Mouse (Mus musculus) fat pad, adult 2 months (tissue): ENCODE measurements around the gene Zdhhc16.

Source experiments
- DNase-seq: peaks from one replicate; pipeline ENCODE4 v3.0.0-alpha.2; 2011; ENCODE audit warnings: low read depth, low spot score; ENCODE audit errors: extremely low read depth

Gene Zdhhc16

DNA sequence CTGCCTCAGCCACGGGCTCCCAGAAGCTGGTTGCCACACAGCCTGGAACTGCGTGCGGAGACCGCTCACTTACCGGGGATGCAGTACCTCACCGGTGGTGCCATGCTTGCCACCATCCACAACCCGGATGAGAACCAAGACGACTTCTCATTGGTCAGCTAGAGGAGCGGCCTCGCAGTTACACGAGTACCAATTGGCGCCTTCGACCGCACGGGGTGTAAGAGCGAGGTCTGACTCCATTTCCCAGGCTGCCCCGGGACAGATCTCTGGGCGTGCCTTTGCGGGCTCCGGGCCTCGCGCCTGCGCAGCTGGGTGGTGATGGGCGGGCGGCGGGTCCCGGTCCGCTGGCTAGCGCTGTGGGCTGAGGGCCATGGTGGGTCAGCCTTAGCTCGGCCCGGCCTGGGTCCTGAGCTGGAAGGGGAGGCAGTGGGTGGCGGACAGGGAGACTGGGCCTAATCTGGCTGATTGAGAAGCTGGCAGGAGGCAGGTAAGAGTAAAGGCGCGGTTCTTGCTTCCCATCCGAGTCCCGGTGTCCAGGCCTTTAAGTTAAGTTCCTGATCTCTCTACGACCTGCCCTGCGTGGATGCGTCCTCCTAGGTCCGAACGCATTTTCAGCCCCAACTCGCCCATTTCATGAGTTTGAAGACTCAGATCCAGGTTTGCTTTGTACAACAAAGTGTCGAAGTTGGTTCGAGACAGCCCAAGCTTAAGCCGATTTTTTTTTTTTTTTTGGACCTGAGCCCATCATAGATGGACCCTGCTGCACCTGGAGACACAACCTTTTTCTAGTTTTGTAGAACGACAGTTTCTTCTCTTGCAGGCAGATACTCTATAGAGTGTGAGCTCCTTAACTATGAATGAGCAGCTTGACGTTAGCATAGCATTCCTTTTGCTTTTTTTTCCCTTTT, at the start of gene Zdhhc16, which contains the start of gene Exosc1:
Gene Zdhhc16, plus strand, starts transcription at position 302 of the 908 bp plus-strand sequence.
Gene Exosc1, minus strand, starts transcription at position 245 of the 908 bp plus-strand sequence.
- peak; percentile 74 for DNase-seq

DNA sequence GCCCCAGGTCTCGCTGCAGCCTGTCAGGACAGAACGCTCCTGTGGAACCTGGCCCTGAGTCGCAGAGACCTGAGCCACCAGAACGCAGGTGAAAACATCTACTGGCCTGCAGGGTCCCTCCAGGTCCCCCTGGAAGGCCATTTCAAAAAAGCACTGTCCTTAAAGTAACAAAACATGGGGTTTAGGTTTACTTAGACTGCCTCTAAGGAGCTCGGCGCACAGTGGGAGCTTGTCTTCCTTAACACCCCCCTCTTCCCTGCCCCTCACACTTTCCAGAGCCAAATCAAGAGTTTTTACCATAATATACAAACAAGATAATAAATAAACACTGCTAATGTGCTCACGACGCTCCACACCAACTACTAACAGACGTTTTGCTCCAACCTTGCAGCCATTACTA, 49.4 kb upstream of the Zdhhc16 start:
- DNase-seq = no peak

DNA sequence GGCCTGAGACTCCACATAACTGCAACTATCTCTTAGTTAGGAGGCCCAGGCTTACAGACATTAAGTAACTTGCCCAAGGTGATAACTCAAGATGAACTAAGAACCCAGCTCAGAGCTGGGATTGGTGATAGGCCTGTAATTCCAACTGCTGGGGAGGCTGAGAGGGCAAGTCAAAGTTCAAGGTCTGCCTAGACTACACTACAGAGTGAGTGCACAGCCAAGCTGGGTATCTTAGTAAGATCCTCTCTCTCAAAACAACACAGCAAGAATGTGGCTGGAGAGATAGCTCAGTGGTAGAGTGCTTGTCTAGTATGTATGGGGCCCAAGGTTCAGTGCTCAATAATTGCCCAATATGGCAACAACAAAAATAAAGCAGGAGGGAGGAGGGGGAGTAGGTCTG, 45.1 kb upstream of the Zdhhc16 start:
- no peak for DNase-seq

DNA sequence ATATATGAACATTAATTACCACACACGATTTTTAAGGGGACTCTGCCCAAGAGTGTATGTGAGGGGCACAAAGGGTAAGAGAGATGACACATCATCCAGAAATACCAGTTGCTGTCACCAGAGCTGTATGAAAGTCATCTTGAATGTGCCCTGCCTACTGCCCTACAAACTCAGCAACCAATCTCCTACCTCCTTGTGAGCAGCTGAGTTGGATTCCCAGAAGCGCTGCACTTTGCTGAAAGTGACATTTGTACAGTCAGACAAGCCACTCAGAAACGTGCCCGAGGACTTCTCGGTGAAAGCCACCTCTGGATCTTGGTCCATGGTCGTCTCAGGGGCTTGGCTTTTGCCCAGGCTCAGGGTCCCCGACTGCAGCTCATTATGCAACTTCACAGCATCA, 38.3 kb upstream of the Zdhhc16 start:
- no peak for DNase-seq

DNA sequence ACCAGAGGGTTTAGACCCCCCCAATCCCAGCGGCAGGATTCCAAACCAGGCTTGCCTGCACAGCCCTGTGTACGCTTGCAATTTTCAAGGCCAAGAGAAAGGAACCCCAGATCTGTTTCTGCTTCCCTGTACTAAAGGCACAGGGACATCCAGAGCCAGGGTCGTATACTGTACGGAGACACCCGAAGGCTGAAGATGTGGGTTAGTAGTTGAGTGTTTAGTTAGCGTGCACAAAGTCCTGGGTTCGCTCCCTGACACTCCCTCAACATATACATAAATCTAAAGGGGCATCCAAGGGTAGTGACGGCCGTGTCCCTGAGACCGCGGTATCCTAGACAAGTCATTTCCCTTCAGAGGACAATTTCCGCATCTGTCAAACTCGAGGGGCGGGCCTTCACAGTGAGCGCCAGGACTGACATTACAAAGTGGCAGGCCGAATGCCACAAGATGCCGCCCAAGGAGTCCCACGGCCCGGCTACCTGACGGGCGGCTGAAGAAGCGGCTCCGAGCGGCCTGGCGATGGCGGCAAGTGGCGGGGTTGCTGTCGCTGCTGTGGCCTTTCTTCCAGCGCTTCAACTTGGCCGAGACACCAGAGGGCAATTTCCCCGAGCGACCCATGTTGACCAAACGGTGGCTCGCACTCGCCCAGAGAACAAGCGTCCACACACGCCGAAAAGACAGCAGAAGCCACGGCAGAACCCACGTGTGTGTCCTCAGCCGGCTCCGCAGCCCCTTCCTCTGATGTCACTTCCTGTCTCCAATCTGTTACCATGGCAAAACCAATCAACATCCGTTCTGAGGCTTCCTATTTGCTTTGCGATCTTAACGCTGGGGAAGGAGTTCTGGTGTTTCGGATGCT, 37.6 kb upstream of the Zdhhc16 start, which contains the start of gene Rrp12:
Gene Rrp12, minus strand, starts transcription at position 714 of the 859 bp plus-strand sequence.
- DNase-seq = no peak

DNA sequence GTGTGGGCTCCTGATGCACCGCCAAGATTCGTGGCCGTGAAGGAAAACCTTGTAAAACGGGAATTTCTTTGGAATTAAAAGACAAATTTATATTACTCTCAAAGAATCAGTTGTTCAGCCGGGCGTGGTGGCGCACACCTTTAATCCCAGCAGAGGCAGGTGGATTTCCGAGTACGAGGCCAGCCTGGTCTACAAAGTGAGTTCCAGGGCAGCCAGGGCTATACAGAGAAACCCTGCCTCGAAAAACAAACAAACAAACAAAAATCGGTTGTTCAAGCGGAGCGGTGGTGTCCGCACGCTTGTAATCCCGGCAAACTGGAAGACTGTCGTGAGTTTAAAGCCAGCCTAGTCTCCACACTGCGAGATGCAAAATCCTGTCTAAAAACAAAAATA, 37.0 kb upstream of the Zdhhc16 start:
- DNase-seq = no peak

DNA sequence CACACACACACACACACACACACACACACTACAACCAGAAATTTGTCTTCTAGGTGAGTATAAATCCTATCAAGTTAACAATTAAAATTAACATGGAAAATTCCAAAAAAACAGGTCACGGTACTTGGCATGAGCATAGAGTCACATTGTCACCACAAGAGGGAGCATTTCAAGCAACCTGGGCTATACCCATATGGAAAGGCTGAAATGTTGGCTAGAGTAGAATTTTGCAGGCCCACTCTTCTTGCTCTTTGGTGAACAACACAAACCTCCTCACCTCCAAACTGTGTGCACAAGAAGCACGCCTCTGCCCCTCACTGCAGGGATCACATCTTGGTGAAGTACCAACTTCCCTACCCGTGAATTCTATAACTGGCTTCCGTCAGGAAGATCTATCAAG, 34.4 kb upstream of the Zdhhc16 start:
- DNase-seq = no peak

DNA sequence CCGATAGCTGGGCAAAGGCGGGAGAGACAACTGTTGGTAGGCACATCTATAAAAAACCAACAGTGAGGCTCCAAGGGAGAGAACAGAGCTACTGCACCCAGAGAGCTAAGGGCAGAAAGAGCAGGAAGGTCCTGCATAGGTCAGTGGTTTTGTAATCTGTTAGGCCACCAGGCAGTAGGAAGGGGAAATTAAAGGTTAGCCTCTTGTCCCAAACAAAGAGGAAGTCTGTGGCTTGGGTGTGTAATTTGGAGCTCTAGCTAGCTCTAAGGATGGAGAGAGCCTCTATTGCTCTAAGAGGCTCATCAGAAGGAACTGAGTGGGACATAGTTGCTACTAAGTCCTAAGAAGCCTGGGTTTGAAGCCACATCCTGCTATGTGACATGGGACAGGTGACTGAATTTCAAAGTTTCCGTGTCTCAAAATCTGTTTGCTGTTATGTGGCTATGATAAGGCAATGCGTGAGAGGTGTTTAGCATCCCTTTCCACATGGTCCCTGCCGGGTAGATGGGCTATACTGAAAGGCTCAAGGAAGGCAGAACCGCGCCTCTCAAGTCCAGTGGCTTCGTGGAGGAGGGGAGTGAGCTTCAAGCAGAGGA, 32.7 kb upstream of the Zdhhc16 start:
- no peak for DNase-seq

DNA sequence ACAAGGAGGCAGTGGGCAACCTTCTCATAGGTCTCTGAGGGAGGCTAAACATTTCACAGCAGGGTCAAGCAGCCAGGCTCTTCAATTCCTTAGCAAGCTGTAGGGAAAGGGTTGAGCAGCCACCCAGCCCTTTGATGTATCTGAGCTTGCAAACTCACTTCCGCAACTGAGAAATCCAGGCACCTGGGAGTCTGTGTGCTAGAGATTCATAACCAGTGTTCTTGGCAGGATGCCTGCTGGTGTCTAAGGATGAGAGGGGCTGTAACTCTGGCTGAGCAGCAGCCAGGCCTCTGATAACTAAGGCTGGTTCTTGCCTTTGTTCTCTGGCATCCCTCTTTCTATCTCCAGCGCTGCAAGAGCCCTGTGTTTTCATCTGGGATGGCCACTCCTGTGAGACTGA, 31.6 kb upstream of the Zdhhc16 start:
- DNase-seq = no peak

DNA sequence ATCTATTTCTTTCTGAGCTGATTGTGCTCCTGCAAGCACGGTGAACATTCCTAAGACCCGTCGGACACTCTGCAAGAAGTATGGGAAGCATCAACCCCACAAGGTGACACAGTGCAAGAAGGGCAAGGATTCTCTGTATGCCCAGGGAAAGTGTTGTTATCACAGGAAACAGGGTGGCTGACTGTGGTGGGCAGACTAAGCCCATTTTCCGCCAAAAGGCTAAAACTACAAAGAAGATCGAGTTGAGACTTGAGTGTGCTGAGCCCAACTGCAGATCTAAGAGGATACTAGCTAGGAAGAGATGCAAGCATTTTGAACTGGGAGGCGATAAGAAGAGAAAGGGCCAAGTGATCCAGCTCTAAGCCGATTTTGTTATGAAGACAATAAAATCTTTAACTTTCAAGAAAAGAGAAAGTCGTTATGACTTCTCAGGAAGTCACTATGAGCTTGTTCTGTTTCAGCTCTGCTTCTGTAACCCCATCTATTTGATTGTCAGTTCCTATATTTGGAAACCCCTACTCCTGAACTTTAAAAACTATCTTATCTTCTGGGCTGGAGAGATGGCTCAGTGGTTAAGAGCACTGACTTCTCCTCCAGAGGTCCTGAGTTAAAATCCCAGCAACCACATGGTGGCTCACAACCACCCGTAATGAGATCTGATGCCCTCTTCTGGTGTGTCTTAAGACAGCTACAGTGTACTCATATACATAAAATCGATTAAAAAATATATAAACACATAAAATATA, 30.3 kb upstream of the Zdhhc16 start:
- DNase-seq = no peak

DNA sequence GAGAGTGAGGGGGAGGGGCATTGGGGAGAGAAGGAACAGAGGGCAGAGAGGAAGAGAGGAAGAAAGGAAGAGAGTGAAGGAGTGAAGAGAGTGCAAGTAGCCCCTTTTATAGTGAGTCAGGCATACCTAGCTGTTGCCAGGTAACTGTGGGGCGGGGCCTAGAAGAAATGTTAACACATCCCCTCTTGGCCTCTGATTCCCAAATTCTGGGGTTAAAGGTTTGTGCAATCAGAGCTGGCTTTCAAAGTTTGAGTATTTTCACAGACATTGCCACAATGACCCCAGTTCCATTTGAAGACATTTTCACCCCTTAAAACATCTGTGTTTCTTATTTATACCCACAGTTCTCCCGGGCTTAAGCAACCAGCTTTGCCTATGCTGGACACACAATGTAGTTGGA, 28.0 kb upstream of the Zdhhc16 start:
- no peak for DNase-seq

DNA sequence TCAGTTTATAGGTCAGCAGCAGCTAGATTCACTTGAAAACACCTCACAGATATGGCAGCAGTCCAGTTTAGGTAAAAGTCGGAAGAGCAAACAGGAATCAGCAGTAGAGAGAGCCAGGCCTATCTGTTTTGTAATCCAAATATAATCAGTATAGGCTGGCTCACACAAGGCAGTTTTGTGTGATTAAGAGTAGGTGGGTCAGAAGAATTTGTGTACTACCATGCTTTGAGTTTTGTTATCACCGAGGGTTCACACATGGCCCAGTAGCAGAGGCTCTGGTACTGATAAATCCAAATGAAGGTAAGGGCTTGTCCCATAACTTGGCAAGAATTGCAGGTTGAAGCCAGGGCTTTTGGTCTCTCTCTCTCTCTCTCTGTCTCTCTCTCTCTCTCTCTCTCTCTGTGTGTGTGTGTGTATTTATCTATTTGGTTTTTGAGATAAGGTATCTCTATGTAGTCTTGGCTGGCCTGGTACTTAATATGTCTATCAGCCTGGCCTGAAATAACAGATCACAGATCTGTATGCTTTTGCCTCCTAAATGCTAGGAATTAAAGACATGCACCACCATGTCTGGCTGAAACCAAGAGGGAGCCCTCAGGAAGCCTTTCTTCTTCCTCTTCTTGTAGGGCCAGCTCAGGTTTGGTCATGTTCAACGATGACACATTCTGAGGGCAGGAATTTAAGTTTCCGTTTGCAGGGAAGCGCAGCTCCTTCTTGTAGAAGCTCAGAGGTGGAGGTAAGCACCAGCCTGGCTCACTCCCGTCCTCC, 26.8 kb upstream of the Zdhhc16 start:
- DNase-seq = no peak

DNA sequence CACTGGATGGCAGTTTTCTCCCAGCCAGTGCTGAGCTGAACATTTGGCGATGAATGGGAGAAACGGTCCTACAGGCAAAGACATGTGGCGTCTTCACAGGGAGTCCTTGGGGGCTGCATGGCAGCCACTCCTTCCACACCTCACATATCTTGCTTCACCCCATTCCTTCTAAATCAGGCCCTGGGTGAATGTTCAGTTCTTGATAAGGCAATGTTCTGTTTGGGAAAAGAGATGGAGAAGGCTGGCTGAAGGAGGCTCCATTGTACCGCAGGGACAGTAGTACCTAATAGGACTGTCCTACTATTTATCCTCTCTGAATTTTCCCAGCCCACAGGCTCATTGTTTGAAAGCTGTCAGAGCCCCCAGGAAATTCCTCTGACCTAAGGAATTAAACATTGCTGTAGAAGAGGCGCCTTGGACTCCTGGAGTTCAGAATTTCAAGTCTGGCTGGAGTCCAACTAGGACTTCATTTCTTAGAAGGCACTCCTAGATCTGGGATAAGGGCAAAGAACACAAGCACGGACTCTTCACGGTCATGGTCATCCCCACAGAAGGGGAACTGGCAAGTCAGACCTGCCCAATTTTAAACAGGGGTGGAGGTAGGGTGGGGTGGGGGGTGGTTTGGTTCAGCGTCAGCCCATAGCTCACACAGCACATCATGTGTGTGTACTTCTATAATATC, 26.1 kb upstream of the Zdhhc16 start:
- DNase-seq = no peak

DNA sequence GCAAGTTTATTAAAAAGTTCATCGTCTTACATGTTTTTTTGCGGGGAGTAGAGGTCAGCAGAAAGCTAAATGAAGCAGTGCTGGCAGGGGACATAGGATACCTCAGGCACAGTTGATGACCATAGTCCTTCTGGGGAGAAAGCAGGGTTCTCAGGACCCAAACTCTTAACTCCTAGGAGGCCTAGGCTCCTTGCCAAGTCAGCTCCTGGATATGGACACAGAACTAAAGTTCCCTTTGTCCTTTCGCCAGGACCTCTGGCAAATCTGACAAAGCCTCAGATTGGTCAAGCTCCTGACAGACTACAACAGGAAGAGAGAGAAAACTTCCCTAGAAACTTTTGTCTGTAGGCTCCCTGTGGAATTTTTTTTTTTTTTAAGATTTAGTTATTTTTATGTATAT, 24.5 kb upstream of the Zdhhc16 start:
- no peak for DNase-seq

DNA sequence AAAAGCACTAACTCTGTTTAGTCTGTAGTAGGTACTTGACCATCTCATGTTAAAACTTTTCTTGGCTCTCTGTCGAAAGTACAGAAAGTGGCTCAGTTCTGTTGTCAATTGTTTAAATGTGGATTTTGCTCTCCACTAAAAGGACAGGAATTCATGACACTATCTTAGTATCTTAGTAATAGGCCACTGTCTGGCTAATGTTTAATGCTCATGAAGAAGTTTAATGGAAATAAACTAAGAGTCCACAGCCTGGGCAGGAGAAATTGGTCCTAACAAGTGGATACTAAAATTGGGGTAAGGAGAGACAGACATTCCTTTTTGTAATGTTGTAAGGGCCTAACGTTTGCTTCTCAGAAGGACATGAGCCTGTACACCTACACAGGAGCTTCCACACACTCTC, 22.9 kb upstream of the Zdhhc16 start:
- DNase-seq = no peak

DNA sequence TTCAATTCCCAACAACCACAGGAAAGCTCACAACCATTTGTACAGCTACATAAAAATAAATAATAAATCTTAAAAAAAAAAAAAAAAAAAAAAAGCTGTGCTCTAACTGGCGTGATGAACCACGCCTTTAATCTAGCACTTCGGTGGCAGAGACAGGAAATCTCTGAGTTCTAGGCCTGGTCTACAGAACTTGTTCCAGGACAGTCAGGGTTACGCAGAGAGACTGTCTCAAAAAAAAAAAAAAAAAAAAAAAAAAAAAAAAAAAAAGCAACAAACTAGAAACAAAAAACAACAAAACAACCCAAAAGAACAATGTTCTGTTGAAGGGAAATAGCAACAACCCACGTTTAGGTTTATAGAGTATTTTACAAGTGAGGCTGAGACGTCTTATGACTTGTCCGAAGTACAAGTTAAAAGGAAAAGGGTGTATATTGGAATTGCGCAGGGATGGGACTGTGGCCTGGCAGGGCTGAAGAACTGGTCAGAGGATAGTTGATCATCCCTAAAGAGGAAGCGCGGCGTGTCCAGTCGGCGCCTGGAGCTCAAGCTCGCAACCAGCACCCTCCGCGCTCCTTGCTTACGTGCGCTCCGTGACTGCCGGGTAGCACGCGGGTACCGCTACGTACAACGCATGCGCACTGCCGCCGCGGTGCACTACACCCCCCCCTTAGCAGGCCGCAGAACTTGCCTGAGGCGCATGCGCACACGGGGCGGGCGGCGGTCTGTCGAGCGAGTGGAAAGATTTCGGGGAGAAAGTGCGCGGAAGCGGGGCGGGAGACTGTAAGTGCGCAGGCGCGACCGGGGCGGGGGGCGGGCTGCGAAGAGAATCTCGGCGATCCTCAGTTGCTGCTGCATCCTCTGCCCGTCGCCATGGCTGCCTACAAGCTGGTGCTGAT, 21.9 kb upstream of the Zdhhc16 start, which contains the start of gene Pgam1:
Gene Pgam1, plus strand, starts transcription at position 746 of the 896 bp plus-strand sequence.
- DNase-seq = peak; percentile 40

DNA sequence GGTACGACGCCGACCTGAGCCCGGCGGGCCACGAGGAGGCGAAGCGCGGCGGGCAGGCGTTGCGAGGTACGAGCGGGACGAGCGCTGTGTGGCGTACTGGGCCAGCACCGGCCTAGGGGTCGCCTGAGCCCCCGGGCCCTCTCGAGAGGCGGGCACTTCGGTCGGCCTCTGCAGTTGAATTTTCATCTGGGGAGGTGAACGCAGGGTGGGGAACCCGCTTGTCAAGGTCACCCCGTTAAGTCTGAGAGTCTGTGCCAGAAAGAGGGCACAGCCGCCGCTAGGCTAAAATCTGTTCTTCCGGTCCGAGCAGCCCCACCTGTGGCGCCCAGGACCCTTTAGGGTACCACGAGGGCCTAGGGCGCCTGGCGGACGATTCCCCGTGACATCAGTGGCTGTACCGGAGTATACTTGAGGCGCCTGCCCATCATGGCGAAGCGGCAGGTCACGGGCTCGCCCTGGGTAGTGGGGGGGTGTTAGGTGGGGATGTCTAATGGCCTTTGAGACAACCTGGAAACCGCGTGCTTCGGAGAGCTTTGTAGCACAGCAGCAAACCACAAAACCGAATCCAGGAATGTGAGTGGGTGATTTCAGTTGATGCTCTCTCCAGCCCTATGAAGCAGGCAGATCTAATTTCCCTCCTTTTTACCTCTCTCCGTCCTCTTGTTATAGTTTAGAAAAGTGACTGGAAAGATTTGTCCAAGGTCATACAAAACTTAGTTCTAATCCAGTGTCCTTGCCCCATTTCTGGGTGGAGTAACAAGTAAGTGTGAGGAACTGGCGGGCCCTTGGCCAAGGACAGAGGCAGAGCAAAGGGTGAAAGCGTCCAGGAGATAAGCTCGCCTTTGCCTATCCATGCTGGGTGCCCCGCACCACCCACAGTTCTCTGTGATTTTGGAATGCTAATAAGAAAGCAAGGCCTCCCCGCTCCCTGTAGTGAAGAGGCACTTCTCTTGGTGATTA, 20.9 kb upstream of the Zdhhc16 start:
- DNase-seq = no peak
